ENCODE assay signal across 8 mouse cellular contexts in genomic region chr13:44730939-44731551, GRCm38 (mm10). TPM values are rescaled to one million over a fixed set of nuclear protein-coding genes. Genes with fewer than 3 reads are reported as not detected.
DNase-seq lines count a peak whose midpoint lies in the region; ATAC-seq and TF ChIP-seq lines count a peak whose summit lies in the region.

No protein-coding gene starts in this region.

- no peaks in the 10 kb centered on the region for H3K9me3 ChIP-seq in forebrain, embryonic 14.5 days (replicated peaks; ENCODE audit: control insufficient read depth, low read length)
- no peaks in the 10 kb centered on the region for H3K9me3 ChIP-seq in neural tube, embryonic 14.5 days (ENCODE audit: control insufficient read depth, low read length)

- no peaks in the 10 kb centered on the region for H3K36me3 ChIP-seq in forebrain, embryonic 14.5 days (ENCODE audit: control insufficient read depth, insufficient read depth, low read length)
- H3K36me3 ChIP-seq in neural tube, embryonic 14.5 days (ENCODE audit: control insufficient read depth, insufficient read depth, low read length), result no peaks in the 10 kb centered on the region
- H3K36me3 ChIP-seq in testis, adult 2 months (ENCODE audit: control insufficient read depth, insufficient read depth, low read length), result no peaks in the 10 kb centered on the region

- no peaks in the 10 kb centered on the region for H3K27me3 ChIP-seq in forebrain, embryonic 14.5 days (replicated peaks; ENCODE audit: control insufficient read depth, insufficient read depth, low read length)
- no peaks in the 10 kb centered on the region for H3K27me3 ChIP-seq in neural tube, embryonic 14.5 days (ENCODE audit: control insufficient read depth, insufficient read depth, low read length)
- no peaks in the 10 kb centered on the region for H3K27me3 ChIP-seq in testis, adult 2 months (ENCODE audit: control insufficient read depth, insufficient read depth, low read length)

- peaks cover 11% of the 10 kb centered on the region; the same call in 1 of the 2 replicates for H3K4me1 ChIP-seq in forebrain, embryonic 14.5 days (ENCODE audit: control insufficient read depth, insufficient read depth, low read length)
- peaks cover 12% of the 10 kb centered on the region for H3K4me1 ChIP-seq in neural tube, embryonic 14.5 days (ENCODE audit: control insufficient read depth, insufficient read depth, low read length)
- H3K4me1 ChIP-seq in testis, adult 2 months (ENCODE audit: control insufficient read depth, insufficient read depth, low read length), result peaks cover 10% of the 10 kb centered on the region

- intact Hi-C loops in heart, postnatal 14 days (cut with DNase I), result loop anchor here (5.0 to 10.0 kb wide), 4 partner anchors 101 to 669 kb away; no protein-coding TSS in a partner anchor

- WGBS in forebrain, embryonic 14.5 days, result 0% methylated on average over 36 of the region's 41 CpGs
- under 1% methylated on average over 36 of the region's 41 CpGs for WGBS in neural tube, embryonic 14.5 days

- peak overlapping the region; percentile 73 for H3K4me3 ChIP-seq in forebrain, embryonic 14.5 days (ENCODE audit: low read depth, low read length)
- peak overlapping the region; percentile 80 for H3K4me3 ChIP-seq in neural tube, embryonic 14.5 days (ENCODE audit: low read depth, low read length)
- H3K4me3 ChIP-seq in testis, adult 2 months (ENCODE audit: control insufficient read depth, low read depth, low read length), result peak overlapping the region; percentile 95

- peak; percentile 82 for TF ChIP-seq POLR2A in testis, adult 2 months (IDR thresholded peaks at IDR 0.05; ENCODE audit: control insufficient read depth, low read depth, low read length)

- H3K4me2 ChIP-seq in forebrain, embryonic 14.5 days (ENCODE audit: low read length), result peak overlapping the region; percentile 89
- H3K4me2 ChIP-seq in neural tube, embryonic 14.5 days (ENCODE audit: low read depth, low read length), result peak overlapping the region; percentile 91

- TF ChIP-seq CTCF in testis, adult 2 months (IDR thresholded peaks at IDR 0.05; ENCODE audit: control insufficient read depth, insufficient read depth, insufficient replicate concordance, low read depth, low read length), result no peak

- peak; percentile 91 for DNase-seq in ES-CJ7 (ENCODE audit: low read depth, low spot score)
- peak; percentile 85 for DNase-seq in cerebellum, adult 11 months
- peak; percentile 96 for DNase-seq in forebrain, embryonic 14.5 days (ENCODE audit: low spot score)
- peak; percentile 88 to 90 for DNase-seq in heart, postnatal 14 days
- DNase-seq in layer of hippocampus, adult 18-20 months (ENCODE audit: low spot score in 2 of 2), result peak; percentile 86 to 93
- DNase-seq in lung, adult 18-20 months, result peak; percentile 88 to 90

- peak; percentile 80 for ATAC-seq in forebrain, embryonic 14.5 days
- ATAC-seq in neural tube, embryonic 14.5 days (ENCODE audit: low read depth), result peak; percentile 81

- H3K27ac ChIP-seq in forebrain, embryonic 14.5 days (ENCODE audit: low read depth, low read length), result peak overlapping the region; percentile 96
- peak overlapping the region; percentile 93 for H3K27ac ChIP-seq in neural tube, embryonic 14.5 days (ENCODE audit: low read depth, low read length)
- peak overlapping the region; percentile 99 for H3K27ac ChIP-seq in testis, adult 2 months (ENCODE audit: control insufficient read depth, insufficient read depth, low read depth, low read length)

- peak overlapping the region; percentile 79 for H3K9ac ChIP-seq in forebrain, embryonic 14.5 days (ENCODE audit: low read length)
- H3K9ac ChIP-seq in neural tube, embryonic 14.5 days (replicated peaks; ENCODE audit: low read depth, low read length), result peak overlapping the region; percentile 74

RNA-seq across cellular contexts. Expression of gene Jarid2, which starts 1.8 kb away (rescaled TPM):
- polyA plus RNA-seq in forebrain, embryonic 14.5 days (2014; fragmentation: Nextera tagmentation; extraction: Ambion mirVana), result 16.4 and 20.5 TPM in 2 replicates
- total RNA-seq in heart, postnatal 14 days (2021), result 10 to 100 TPM; 46.7 to 50.0 TPM
- 10 to 100 TPM; 26.1 to 29.3 TPM for total RNA-seq in layer of hippocampus, adult 18-20 months (2021)
- polyA plus RNA-seq in neural tube, embryonic 14.5 days (2014; fragmentation: Nextera tagmentation; extraction: Ambion mirVana), result 28.0 and 29.5 TPM in 2 replicates
- 19.5 and 21.0 TPM in 2 replicates for polyA plus RNA-seq in testis, adult 2 months (2012; rRNA removed)

Comparison
In these comparisons a context has a peak if more than half of its experiments do, and no peak if none do; other contexts are left out.
1. Peak in every context shown above with its lines: DNase-seq, ATAC-seq, H3K4me3 ChIP-seq and H3K27ac ChIP-seq.